Mouse (Mus musculus) heart, adult 2 months (tissue): Measurements from ENCODE around the gene Fastkd5.

Source experiments
- CTCF ChIP-seq: fragments of 200-600 bp; IDR thresholded peaks from 2 replicates; pipeline ENCODE4 v1.8.1; 2022; ENCODE audit warnings: antibody characterized with exemption, mild to moderate bottlenecking, moderate library complexity
- EP300 ChIP-seq: fragments of 200-500 bp; IDR thresholded peaks from 2 replicates; pipeline ENCODE4 v1.6.1; 2011; ENCODE audit warnings: low read depth, low read length, control low read depth; ENCODE audit not compliant: insufficient read depth
- POLR2A ChIP-seq: fragments of 200-500 bp; IDR thresholded peaks from 2 replicates; pipeline ENCODE4 v1.6.1; 2011; ENCODE audit warnings: mild to moderate bottlenecking, low read depth, low read length, control low read depth; ENCODE audit not compliant: insufficient read depth

- TF ChIP-seq CTCF (no peak), EP300 (no peak), POLR2A (no peak)
Observed at GRCm38 (mm10) chr2:130642197-130642660, 12.4 kb upstream of the Fastkd5 start.
